Mouse (Mus musculus) kidney, adult 2 months (tissue): Measurements from ENCODE around the gene Mettl1.

Experiments
- CTCF ChIP-seq: fragments of 200-500 bp; conservative IDR thresholded peaks from 2 replicates; pipeline ENCODE4 v1.5.1; 2011; ENCODE audit warnings: low read depth, mild to moderate bottlenecking, control low read depth, low read length, moderate library complexity, mixed read lengths; ENCODE audit not compliant: insufficient read depth, insufficient read length
- POLR2A ChIP-seq: fragments of 200-500 bp; IDR thresholded peaks from one replicate; pipeline ENCODE4 v1.6.1; 2011; ENCODE audit warnings: low read depth, low read length, control low read depth

GRCm38 (mm10) chr10:127018422-127018821 is 22.8 kb upstream of the Mettl1 start:
- TF ChIP-seq POLR2A (no peak), CTCF (no peak)
